Mouse (Mus musculus) embryonic facial prominence, embryonic 14.5 days (tissue): ENCODE measurements around the gene Jrkl. TPM values are rescaled to one million over a fixed set of nuclear protein-coding genes. Genes with fewer than 3 reads are reported as not detected.

Experiments used
- ATAC-seq: fragments of 200-750 bp; cut with Nextera tagmentation; 2 replicates; pipeline ENCODE4 v1.8.0; 2017; ENCODE audit warnings: low read depth, moderate number of reproducible peaks, moderate TSS enrichment
- DNase-seq: peaks from one replicate; pipeline ENCODE4 v3.0.0-alpha.2; 2015; ENCODE audit warnings: low spot score
- H3K27ac ChIP-seq: fragments of 300-500 bp; sonication (generic); replicated peaks from 2 replicates; pipeline ENCODE4 v1.5.1; 2014; ENCODE audit warnings: low read depth, mild to moderate bottlenecking, low read length, moderate library complexity
- H3K27me3 ChIP-seq: fragments of 300-500 bp; sonication (generic); replicated peaks from 2 replicates; pipeline ENCODE4 v1.6.1; 2014; ENCODE audit warnings: low read length; ENCODE audit not compliant: control insufficient read depth, insufficient read depth
- H3K36me3 ChIP-seq: fragments of 300-500 bp; sonication (generic); 2 replicates; pipeline ENCODE4 v1.6.1; 2014; ENCODE audit warnings: low read length, mixed read lengths; ENCODE audit not compliant: control insufficient read depth, insufficient read depth
- H3K4me1 ChIP-seq: fragments of 300-500 bp; sonication (generic); 2 replicates; pipeline ENCODE4 v1.6.1; 2014; ENCODE audit warnings: antibody characterized with exemption, low read length; ENCODE audit not compliant: control insufficient read depth, insufficient read depth
- H3K4me2 ChIP-seq: fragments of 300-500 bp; sonication (generic); 2 replicates; pipeline ENCODE4 v1.6.1; 2014; ENCODE audit warnings: low read depth, mild to moderate bottlenecking, low read length, moderate library complexity, mixed read lengths
- H3K4me3 ChIP-seq: fragments of 300-500 bp; sonication (generic); 2 replicates; pipeline ENCODE4 v1.5.1; 2014; ENCODE audit warnings: low read depth, mild to moderate bottlenecking, low read length
- H3K9ac ChIP-seq: fragments of 300-500 bp; sonication (generic); 2 replicates; pipeline ENCODE4 v1.6.1; 2014; ENCODE audit warnings: low read depth, mild to moderate bottlenecking, low read length, moderate library complexity, mixed read lengths
- H3K9me3 ChIP-seq: fragments of 300-500 bp; sonication (generic); 2 replicates; pipeline ENCODE4 v1.6.1; 2016; ENCODE audit warnings: low read length; ENCODE audit not compliant: control insufficient read depth
- WGBS: fragments of 180-500 bp; shearing (Covaris S2); extraction: QIAGEN DNeasy Blood & Tissue Kit; methylation state at CpG from one replicate; pipeline ENCODE4 v1.1.7; 2014; 5-methylcytosine and 5-hydroxymethylcytosine counted together
- polyA plus RNA-seq: library from polyadenylated mRNA; unstranded; fragments of >200 nt; fragmentation: Nextera tagmentation; extraction: Ambion mirVana; gene quantifications from 2 replicates; pipeline ENCODE4 v1.2.1, GENCODE M21; 2014

The Jrkl gene
- polyA plus RNA-seq: 9.1 and 9.6 TPM in 2 replicates

DNA sequence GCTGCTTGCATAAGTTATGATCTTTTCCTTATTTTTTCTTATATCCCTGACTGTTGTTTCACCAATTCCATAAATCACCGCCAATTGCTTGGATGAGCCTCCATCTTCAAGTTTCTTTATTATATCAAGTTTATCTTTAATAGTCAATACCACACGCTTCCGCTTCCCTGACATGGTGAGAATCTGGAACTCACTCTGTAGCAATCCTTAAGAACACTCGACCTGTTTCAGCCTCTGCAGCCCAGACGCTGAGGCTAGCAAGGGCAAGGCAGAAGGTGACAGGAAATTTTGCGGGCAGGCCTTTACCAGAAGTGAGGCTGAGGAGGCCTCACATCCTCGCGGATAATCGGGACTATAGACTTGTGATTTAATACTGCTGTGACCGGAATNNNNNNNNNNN, at the start of gene Jrkl:
Gene Jrkl (minus strand): TSS at position 349 of the 400 bp plus-strand sequence.
- ATAC-seq: no peak

DNA sequence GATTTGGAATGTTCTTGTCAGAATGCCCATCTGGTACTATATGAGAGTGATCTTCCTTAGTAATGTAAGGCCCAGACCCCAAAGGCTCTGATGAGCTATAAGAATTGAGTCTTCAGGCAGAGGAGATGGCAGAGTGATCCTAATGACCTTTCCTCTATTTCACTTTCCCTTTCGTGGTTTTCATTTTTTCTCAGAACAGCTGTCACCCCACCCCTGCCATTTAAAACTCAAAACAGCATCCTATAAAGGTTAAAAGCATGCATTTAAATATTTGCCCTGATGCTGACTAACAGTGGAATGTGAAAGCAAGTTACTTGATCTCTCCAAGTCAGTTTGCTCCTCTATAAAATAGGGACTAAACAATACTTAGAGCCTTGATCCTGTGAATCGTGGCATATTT, 41.9 kb upstream of the Jrkl start:
- no peak for ATAC-seq
- no peaks in the 10 kb centered on the region for H3K9me3 ChIP-seq
- 58% methylated on average over 2 of the region's 2 CpGs for WGBS

More for the DNA sequence above, at the start of gene Jrkl:
- peak; percentile 27 for DNase-seq
- Histone ChIP-seq H3K9ac (peak within 1 kb of the TSS; percentile 63), H3K4me3 (peak within 1 kb of the TSS; percentile 60), H3K27ac (peak within 1 kb of the TSS; percentile 73), H3K4me1 (peaks cover 14% of the 10 kb centered on the region), H3K4me2 (peak within 1 kb of the TSS; percentile 64), H3K9me3 (no peaks in the 10 kb centered on the region), H3K27me3 (no peaks in the 10 kb centered on the region), H3K36me3 (no peaks in the 10 kb centered on the region)
- WGBS: 6% methylated on average over 9 of the region's 10 CpGs

DNA sequence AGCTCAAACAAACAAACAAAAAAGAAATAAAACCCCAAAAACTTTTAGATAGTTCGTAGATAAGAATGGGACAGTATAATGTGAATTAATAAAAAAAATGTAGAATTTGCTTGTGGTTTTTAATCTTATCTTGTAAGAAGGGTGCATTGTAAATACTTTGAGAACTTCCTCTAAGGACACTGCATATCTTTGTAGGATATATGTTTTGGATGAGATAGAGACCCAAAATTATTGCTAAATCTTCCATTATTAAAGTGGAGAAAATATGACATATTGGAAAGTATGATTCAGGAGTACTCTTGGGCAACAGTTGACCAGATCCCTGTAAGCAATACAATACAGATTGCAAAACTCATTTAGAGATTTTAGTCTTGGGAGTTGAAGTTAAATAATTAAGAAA, 27.6 kb upstream of the Jrkl start:
- no peak overlapping the region for H3K9ac ChIP-seq
- no peaks in the 10 kb centered on the region for H3K4me1 ChIP-seq
- ATAC-seq: no peak
- no peak overlapping the region for H3K4me2 ChIP-seq
- H3K27me3 ChIP-seq: no peaks in the 10 kb centered on the region
- no peaks in the 10 kb centered on the region for H3K36me3 ChIP-seq
- H3K27ac ChIP-seq: no peak overlapping the region
- no peaks in the 10 kb centered on the region for H3K9me3 ChIP-seq
- 90% methylated on average over 1 of the region's 1 CpGs for WGBS
- no peak for DNase-seq
- no peak overlapping the region for H3K4me3 ChIP-seq

More for the DNA sequence above, 41.9 kb upstream of the Jrkl start:
- H3K4me2 ChIP-seq: no peak overlapping the region
- no peak overlapping the region for H3K9ac ChIP-seq
- no peak overlapping the region for H3K4me3 ChIP-seq
- H3K27ac ChIP-seq: no peak overlapping the region
- H3K36me3 ChIP-seq: no peaks in the 10 kb centered on the region
- H3K27me3 ChIP-seq: no peaks in the 10 kb centered on the region
- no peaks in the 10 kb centered on the region for H3K4me1 ChIP-seq
- DNase-seq: no peak

DNA sequence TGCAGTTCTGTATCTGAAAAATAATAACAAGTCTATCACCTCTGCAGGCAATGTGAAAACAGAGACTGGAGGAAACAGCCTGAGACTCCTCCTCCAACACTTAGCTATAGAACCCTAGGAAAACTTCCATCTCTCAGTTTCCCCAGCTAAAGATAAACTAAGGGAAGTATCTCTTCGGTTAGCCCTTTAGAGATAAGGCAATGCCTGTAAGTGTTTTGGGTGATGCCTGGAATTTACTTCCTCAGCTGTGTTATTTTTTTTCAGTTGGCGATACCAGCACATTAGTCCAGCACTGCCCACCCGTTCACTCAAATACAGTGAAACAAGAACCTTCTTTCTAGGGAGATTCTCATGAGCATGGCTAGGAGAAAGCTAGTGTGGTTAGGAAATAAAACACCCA, 15.4 kb upstream of the Jrkl start:
- no peak overlapping the region for H3K4me2 ChIP-seq
- H3K4me3 ChIP-seq: no peak overlapping the region
- H3K4me1 ChIP-seq: no peaks in the 10 kb centered on the region
- H3K9ac ChIP-seq: no peak overlapping the region
- H3K9me3 ChIP-seq: no peaks in the 10 kb centered on the region
- DNase-seq (no peak), ATAC-seq (no peak)
- H3K36me3 ChIP-seq: no peaks in the 10 kb centered on the region
- H3K27me3 ChIP-seq: no peaks in the 10 kb centered on the region
- H3K27ac ChIP-seq: no peak overlapping the region
- 86% methylated on average over 3 of the region's 3 CpGs for WGBS

DNA sequence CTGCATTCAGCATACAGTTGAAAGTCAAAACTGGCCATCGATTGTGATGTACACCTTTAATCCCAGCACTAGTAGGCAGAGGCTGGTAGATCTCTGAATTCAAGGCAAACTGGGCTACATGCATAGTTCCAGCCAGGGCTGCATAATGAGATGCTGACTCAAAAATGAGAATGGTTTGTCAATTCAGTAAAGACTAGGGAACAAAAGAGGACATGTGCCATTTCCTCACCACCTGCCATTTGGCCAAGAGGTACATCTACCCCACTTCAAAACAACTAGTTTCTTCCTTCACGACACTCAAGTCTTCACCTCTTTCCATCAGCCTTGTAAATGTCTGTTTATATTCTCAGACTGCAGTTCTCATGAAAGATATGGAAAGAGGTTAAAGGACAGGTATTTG, 12.5 kb upstream of the Jrkl start:
- Histone ChIP-seq H3K4me1 (no peaks in the 10 kb centered on the region), H3K27ac (no peak overlapping the region), H3K4me2 (no peak overlapping the region), H3K36me3 (no peaks in the 10 kb centered on the region), H3K9me3 (no peaks in the 10 kb centered on the region), H3K4me3 (no peak overlapping the region), H3K9ac (no peak overlapping the region), H3K27me3 (no peaks in the 10 kb centered on the region)
- ATAC-seq: no peak
- DNase-seq: no peak
- WGBS: 89% methylated on average over 2 of the region's 2 CpGs

DNA sequence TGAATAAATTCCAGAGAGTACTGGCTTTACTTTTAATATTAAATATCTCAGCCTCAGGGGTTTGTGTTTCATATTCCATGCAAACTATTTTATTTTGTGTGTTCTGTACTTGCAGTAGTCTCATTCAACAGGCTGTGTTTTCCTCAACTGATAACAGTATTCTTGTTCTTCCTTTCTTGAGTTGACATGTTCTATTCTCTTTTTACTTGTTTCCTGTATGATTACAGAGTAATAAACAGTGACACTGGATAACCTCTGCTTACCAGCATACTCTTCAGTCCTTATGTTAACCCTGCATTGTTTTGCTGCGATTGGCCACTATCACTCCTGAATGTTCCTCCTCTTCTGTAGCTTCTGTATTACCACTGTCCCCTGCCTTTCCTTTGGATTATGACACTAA, 11.1 kb upstream of the Jrkl start:
- Histone ChIP-seq H3K4me3 (no peak overlapping the region), H3K27me3 (no peaks in the 10 kb centered on the region), H3K36me3 (no peaks in the 10 kb centered on the region), H3K27ac (no peak overlapping the region), H3K9me3 (no peaks in the 10 kb centered on the region), H3K9ac (no peak overlapping the region), H3K4me1 (no peaks in the 10 kb centered on the region), H3K4me2 (no peak overlapping the region)
- ATAC-seq (no peak), DNase-seq (no peak)
- 93% methylated on average over 1 of the region's 1 CpGs for WGBS

DNA sequence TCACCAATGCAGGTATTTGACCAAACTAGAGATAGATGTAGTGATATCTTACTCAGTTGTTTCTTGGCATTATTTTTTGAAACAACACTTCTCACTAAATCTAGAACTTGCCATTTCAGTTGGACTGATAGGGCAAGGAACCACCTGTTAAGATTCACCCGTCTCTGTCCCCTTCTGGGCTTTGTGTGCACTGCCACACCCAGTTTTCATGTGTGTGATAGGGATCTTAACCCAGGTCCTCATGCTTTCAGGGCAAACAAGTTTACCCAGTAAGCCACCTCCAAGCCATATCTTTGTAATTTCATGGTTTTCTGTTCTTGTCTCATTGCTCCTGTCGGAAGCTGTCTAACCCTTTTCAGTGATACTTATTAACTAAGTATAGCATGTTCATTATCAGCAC, 5.6 kb upstream of the Jrkl start:
- no peaks in the 10 kb centered on the region for H3K9me3 ChIP-seq
- H3K27ac ChIP-seq: no peak overlapping the region
- peaks cover 3% of the 10 kb centered on the region; the same call in 1 of the 2 replicates for H3K4me1 ChIP-seq
- H3K9ac ChIP-seq: no peak overlapping the region
- no peak overlapping the region for H3K4me2 ChIP-seq
- 79% methylated on average over 2 of the region's 2 CpGs for WGBS
- no peaks in the 10 kb centered on the region for H3K27me3 ChIP-seq
- H3K36me3 ChIP-seq: no peaks in the 10 kb centered on the region
- H3K4me3 ChIP-seq: no peak overlapping the region
- ATAC-seq (no peak), DNase-seq (no peak)

DNA sequence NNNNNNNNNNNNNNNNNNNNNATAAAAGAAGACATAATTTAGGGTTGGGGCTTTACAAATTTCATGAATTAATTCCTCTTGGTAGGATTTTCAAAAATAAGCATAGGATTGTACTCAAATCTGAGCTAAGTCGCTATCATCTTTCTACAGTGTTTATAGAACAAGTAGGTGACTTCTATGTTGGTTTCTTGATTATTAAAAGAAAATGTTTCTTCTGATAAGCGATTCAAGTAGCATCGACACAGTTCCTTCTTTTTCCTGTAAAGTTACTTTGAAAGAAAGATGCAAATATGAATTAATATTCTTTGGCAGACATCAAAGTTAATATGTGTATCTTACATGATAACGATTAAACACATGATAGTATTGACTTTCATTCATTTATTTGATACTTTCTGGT, 2.5 kb upstream of the Jrkl start:
- no peak for ATAC-seq
- no peaks in the 10 kb centered on the region for H3K27me3 ChIP-seq
- H3K9me3 ChIP-seq: no peaks in the 10 kb centered on the region
- WGBS: 96% methylated on average over 4 of the region's 4 CpGs
- peaks cover 14% of the 10 kb centered on the region for H3K4me1 ChIP-seq
- no peaks in the 10 kb centered on the region for H3K36me3 ChIP-seq
- H3K4me3 ChIP-seq: no peak overlapping the region
- no peak for DNase-seq
- no peak overlapping the region for H3K4me2 ChIP-seq
- H3K9ac ChIP-seq: no peak overlapping the region
- H3K27ac ChIP-seq: no peak overlapping the region

DNA sequence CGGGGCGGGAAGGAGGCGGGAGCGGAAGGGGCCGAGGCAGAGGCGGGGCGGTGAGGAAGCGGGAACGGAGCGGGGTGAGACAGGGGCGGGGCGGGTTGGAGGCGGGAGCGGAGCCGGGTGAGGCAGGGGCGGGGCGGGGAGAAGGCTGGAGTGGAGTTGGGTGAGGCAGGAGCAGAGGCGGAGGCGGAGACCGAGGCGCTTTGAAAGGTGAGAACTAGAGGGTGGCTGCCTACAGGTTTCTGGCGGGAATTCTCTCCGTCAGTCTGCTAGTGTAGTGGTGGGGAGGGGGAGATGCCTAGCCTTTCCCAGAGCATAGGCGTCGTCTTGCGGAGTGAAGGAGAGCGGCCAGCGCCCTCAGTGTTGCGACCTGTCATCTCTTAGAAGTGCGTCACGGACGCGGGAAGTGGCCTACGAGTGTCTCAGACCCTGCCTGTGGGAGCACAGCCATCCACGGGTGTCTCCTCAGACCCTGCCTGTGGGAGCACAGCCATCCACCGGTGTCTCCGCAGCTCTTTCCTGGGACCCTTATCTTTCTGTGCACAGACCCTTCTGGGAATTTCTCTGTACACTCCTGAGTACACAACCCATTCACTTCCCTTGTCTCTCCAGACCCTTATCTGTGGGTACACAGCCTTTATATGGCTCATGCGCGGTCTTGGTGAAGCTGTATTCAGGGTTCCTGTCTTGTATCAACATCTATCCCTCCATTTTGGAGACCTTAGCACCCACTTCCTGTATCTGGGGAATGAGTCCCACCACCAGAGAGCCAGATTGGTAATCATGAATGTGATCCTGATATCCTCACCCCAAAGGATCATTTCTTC, 1.4 kb upstream of the Jrkl start, which contains the start of gene Ccdc82:
Gene Ccdc82 (plus strand): TSS at position 141 of the 824 bp plus-strand sequence.
- DNase-seq (peak; percentile 96), ATAC-seq (peak; percentile 98)
- Histone ChIP-seq H3K27me3 (no peaks in the 10 kb centered on the region), H3K4me2 (peak within 1 kb of the TSS; percentile 86), H3K27ac (peak within 1 kb of the TSS; percentile 78), H3K9ac (peak within 1 kb of the TSS; percentile 75), H3K36me3 (no peaks in the 10 kb centered on the region), H3K4me1 (peaks cover 14% of the 10 kb centered on the region), H3K9me3 (no peaks in the 10 kb centered on the region), H3K4me3 (peak within 1 kb of the TSS; percentile 60)
- 5% methylated on average over 18 of the region's 39 CpGs for WGBS
